Mouse (Mus musculus): Measurements from ENCODE around the gene Krtcap3.
"Not testable (repeated sequence)": the region's sequence is repeated elsewhere in the genome, so short reads cannot be mapped to it uniquely, and the experiment has no call there.

Gene Krtcap3

GRCm38 (mm10) chr5:31251541-31252101 is at the start of gene Krtcap3:
Krtcap3 (plus strand) TSS chr5:31251691.
- no peak for DNase-seq (ENCODE audit: extremely low read depth, low read depth, low spot score)

GRCm38 (mm10) chr5:31201742-31202590 is 49.5 kb upstream of the Krtcap3 start, which contains the start of gene Zfp513:
Zfp513 (minus strand) TSS chr5:31202303.
- peak; percentile 91 for DNase-seq (ENCODE audit: extremely low read depth, low read depth, low spot score)

GRCm38 (mm10) chr5:31202933-31203332 is 48.6 kb upstream of the Krtcap3 start:
- no peak for DNase-seq (ENCODE audit: extremely low read depth, low read depth, low spot score)

GRCm38 (mm10) chr5:31203866-31204265 is 47.6 kb upstream of the Krtcap3 start:
- no peak for DNase-seq (ENCODE audit: extremely low read depth, low read depth, low spot score)

GRCm38 (mm10) chr5:31204421-31204820 is 47.1 kb upstream of the Krtcap3 start:
- no peak for DNase-seq (ENCODE audit: extremely low read depth, low read depth, low spot score)

- not testable (repeated sequence) for DNase-seq (ENCODE audit: extremely low read depth, low read depth, low spot score)
Measured at GRCm38 (mm10) chr5:31216554-31216953, 34.9 kb upstream of the Krtcap3 start.

GRCm38 (mm10) chr5:31218294-31218693 is 33.2 kb upstream of the Krtcap3 start:
- DNase-seq (ENCODE audit: extremely low read depth, low read depth, low spot score): no peak

GRCm38 (mm10) chr5:31219070-31219469 is 32.4 kb upstream of the Krtcap3 start:
- no peak for DNase-seq (ENCODE audit: extremely low read depth, low read depth, low spot score)

- DNase-seq (ENCODE audit: extremely low read depth, low read depth, low spot score): no peak
Measured at GRCm38 (mm10) chr5:31219474-31219873, 32.0 kb upstream of the Krtcap3 start.

- DNase-seq (ENCODE audit: extremely low read depth, low read depth, low spot score): no peak
Measured at GRCm38 (mm10) chr5:31219911-31220447, 31.5 kb upstream of the Krtcap3 start.

- DNase-seq (ENCODE audit: extremely low read depth, low read depth, low spot score): no peak
Measured at GRCm38 (mm10) chr5:31220448-31221303, 30.8 kb upstream of the Krtcap3 start, which contains the start of gene Ppm1g. Ppm1g (minus strand) TSS chr5:31220687.

GRCm38 (mm10) chr5:31221304-31221945 is 30.1 kb upstream of the Krtcap3 start:
- DNase-seq (ENCODE audit: extremely low read depth, low read depth, low spot score): no peak

GRCm38 (mm10) chr5:31222696-31223095 is 28.8 kb upstream of the Krtcap3 start:
- DNase-seq (ENCODE audit: extremely low read depth, low read depth, low spot score): no peak

GRCm38 (mm10) chr5:31226641-31227040 is 24.9 kb upstream of the Krtcap3 start:
- DNase-seq (ENCODE audit: extremely low read depth, low read depth, low spot score): no peak

GRCm38 (mm10) chr5:31240637-31241521 is 10.6 kb upstream of the Krtcap3 start, which contains the start of the genes Nrbp1 and Gm9970:
Nrbp1 (plus strand) TSS chr5:31240864.
Gm9970 (minus strand) TSS chr5:31241232.
- DNase-seq (ENCODE audit: extremely low read depth, low read depth, low spot score): no peak

- DNase-seq (ENCODE audit: extremely low read depth, low read depth, low spot score): no peak
Measured at GRCm38 (mm10) chr5:31241522-31242034, 9.9 kb upstream of the Krtcap3 start.

GRCm38 (mm10) chr5:31242191-31242590 is 9.3 kb upstream of the Krtcap3 start:
- no peak for DNase-seq (ENCODE audit: extremely low read depth, low read depth, low spot score)

- DNase-seq (ENCODE audit: extremely low read depth, low read depth, low spot score): no peak
Measured at GRCm38 (mm10) chr5:31250716-31251115, 775 bp upstream of the Krtcap3 start.

GRCm38 (mm10) chr5:31252151-31252550 is 660 bp downstream of the Krtcap3 start:
- no peak for DNase-seq (ENCODE audit: extremely low read depth, low read depth, low spot score)
